Mouse (Mus musculus) cerebellum, adult 2 months (tissue): ENCODE data around the gene Skp2.

ENCODE experiments used
- CTCF ChIP-seq: fragments of 200-500 bp; IDR thresholded peaks from 2 replicates; pipeline ENCODE4 v1.5.1; 2011; ENCODE audit warnings: low read depth, mild to moderate bottlenecking, control low read depth, low read length, moderate library complexity, borderline replicate concordance; ENCODE audit not compliant: insufficient read depth
- POLR2A ChIP-seq: fragments of 200-500 bp; IDR thresholded peaks from 2 replicates; pipeline ENCODE4 v1.6.1; 2011; ENCODE audit warnings: low read length, control low read depth, borderline replicate concordance; ENCODE audit not compliant: insufficient read depth

- no peak for TF ChIP-seq CTCF
- no peak for TF ChIP-seq POLR2A
Observed at GRCm38 (mm10) chr15:9087895-9088682, 67.1 kb downstream of the Skp2 start.
